Mouse (Mus musculus) neural tube, embryonic 12.5 days (tissue): ENCODE measurements at regions not wholly inside any gene's neighbourhood (a gene's known extent, or its start where the extent isn't known, plus 50 kb on each side); places are given as distances from the start of the nearest gene placed in this dataset.
A peak's percentile ranks its signal among the peaks of the same experiment; 100 is the strongest.

ENCODE experiments used
- ATAC-seq: fragments of 200-750 bp; cut with Nextera tagmentation; 2 replicates; pipeline ENCODE4 v1.8.0; 2017; ENCODE audit warnings: low read depth, mild to moderate bottlenecking, moderate TSS enrichment, moderate library complexity; ENCODE audit not compliant: low FRiP score
- H3K27ac ChIP-seq: fragments of 300-500 bp; sonication (generic); 2 replicates; pipeline ENCODE4 v1.5.1; 2016
- H3K27me3 ChIP-seq: fragments of 300-500 bp; sonication (generic); replicated peaks from 2 replicates; pipeline ENCODE4 v1.6.1; 2016; ENCODE audit warnings: mild to moderate bottlenecking
- H3K36me3 ChIP-seq: fragments of 300-500 bp; sonication (generic); 2 replicates; pipeline ENCODE4 v1.6.1; 2016; ENCODE audit warnings: mild to moderate bottlenecking
- H3K4me1 ChIP-seq: fragments of 300-500 bp; sonication (generic); 2 replicates; pipeline ENCODE4 v1.6.1; 2016
- H3K4me2 ChIP-seq: fragments of 300-500 bp; sonication (generic); replicated peaks from 2 replicates; pipeline ENCODE4 v1.6.1; 2016; ENCODE audit warnings: mild to moderate bottlenecking
- H3K4me3 ChIP-seq: fragments of 300-500 bp; sonication (generic); 2 replicates; pipeline ENCODE4 v1.5.1; 2016
- H3K9ac ChIP-seq: fragments of 300-500 bp; sonication (generic); 2 replicates; pipeline ENCODE4 v1.6.1; 2016; ENCODE audit warnings: mild to moderate bottlenecking
- H3K9me3 ChIP-seq: fragments of 300-500 bp; sonication (generic); 2 replicates; pipeline ENCODE4 v1.6.1; 2016; ENCODE audit warnings: mild to moderate bottlenecking
- WGBS: fragments of 180-500 bp; shearing (Covaris S2); methylation state at CpG from one replicate; pipeline ENCODE4 v1.1.7; 2016; 5-methylcytosine and 5-hydroxymethylcytosine counted together

DNA sequence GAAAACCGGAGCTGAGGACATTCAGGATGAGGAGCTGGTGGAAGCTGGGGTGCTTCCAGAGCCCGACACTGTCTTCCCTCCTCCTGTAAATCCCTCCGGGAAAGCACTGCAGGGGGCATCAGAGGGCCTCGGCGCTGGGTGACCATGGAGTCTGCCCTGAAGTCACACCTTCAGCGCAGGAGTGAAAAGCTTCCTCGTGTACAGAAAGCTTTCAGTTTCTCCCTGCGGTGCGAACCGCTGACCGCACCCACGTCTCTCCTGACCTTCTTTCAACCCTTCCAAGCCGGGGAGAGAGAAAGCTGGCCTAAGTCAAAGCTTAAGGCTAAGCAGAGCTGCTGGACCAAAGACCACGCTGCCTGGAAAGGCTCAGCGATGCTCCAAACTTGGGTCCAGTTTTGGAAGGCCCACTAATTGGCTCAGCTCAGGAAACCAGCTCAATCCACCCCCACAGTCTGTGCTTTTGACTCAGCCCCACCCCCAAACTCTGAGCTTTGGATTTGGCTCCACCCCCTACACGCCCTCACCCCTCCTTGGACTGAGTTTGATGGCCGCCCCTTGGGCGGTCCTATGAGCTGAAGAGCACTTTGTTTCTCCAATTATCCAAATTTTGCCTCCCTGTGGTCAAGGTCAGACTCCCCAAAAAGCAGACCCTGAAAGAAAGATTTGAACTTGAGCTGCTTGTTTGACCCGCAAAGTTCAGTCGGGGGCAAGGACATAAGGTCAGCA is 97.0 kb upstream of the Rpl38 start:
- peaks cover 22% of the 10 kb centered on the region for H3K4me1 ChIP-seq
- H3K27me3 ChIP-seq = no peaks in the 10 kb centered on the region
- no peak for ATAC-seq
- no peak overlapping the region for H3K9ac ChIP-seq
- H3K4me3 ChIP-seq = no peak overlapping the region
- H3K36me3 ChIP-seq = no peaks in the 10 kb centered on the region
- peaks cover 16% of the 10 kb centered on the region; the same call in 1 of the 2 replicates for H3K9me3 ChIP-seq
- no peak overlapping the region for H3K27ac ChIP-seq
- H3K4me2 ChIP-seq = no peak overlapping the region
- WGBS = 42% methylated on average over 20 of the region's 20 CpGs

DNA sequence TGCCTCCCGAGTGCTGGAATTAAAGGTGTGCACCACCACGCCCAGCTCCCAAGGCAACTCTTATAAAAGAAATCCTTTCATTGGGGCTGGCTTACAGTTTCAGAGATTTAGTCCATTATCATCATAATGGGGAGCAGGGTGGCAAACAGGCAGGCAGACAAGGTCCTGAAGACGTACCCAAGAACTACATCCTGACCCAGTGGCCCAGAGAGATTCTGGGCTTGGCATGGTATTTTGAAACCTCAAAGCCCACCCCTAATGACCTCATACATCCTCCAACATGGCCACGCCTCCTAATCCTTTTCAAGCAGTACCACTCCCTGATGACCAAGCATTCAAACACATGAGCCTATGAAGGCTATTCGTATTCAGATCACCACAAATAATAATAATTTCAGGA is 98.2 kb upstream of the Rpl38 start:
- H3K4me2 ChIP-seq = no peak overlapping the region
- 94% methylated on average over 5 of the region's 5 CpGs for WGBS
- no peak for ATAC-seq

DNA sequence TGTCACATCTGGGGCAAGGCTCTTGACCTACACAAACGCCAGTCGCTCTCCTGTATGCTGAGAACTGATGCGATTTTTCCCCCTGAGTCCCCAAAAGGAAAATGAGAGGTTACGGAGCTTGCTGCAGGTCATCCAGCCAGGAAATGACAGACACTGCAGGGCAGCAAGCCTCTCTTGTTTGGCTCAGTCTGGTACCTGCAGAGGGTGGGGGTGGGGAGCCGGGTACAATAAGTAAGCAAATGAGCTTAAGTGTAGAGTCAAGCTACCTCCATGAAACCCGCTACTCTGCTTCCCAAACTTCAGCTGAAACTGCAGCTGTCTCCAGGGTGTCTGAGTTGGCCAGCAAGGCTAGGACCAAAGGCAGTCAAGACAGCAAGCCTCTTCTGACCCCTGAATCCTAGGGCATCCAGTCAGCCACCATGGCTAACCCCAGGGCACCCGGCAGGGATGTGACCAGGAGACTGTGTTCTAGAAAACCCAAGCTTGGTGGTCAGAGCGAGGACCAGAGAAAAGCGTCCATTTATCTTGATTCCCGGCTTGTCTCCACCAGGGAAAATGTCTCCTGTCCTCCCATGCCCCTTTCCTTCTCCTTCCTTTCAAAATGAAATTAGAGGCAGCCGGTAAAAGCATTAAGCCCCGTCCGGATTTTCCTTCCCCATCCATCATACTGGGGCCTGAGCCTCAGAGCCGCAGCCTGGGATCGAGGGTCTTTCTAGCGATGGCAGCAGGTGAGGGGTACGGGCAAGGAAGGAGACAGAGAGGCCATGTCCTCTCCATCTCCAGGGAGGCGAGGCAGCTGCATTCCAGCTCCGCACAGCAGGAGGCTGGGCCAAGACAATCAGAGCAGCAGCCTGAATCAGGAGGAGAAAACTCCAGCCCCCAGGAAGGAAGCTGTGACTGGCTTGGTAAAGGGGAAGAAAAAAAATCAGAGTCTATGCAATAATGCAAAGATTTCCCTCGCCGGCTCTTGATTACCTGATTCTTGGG is 100.2 kb upstream of the Rpl38 start:
- no peaks in the 10 kb centered on the region for H3K36me3 ChIP-seq
- H3K4me3 ChIP-seq = no peak overlapping the region
- no peak overlapping the region for H3K9ac ChIP-seq
- peaks cover 22% of the 10 kb centered on the region for H3K4me1 ChIP-seq
- peaks cover 11% of the 10 kb centered on the region; the same call in 1 of the 2 replicates for H3K9me3 ChIP-seq
- H3K27ac ChIP-seq = no peak overlapping the region
- no peaks in the 10 kb centered on the region for H3K27me3 ChIP-seq
- WGBS = 6% methylated on average over 21 of the region's 21 CpGs
- ATAC-seq = no peak
- peak overlapping the region; percentile 24 for H3K4me2 ChIP-seq

More for the DNA sequence above, 98.2 kb upstream of the Rpl38 start:
- Histone ChIP-seq H3K27ac (no peak overlapping the region), H3K9ac (no peak overlapping the region), H3K9me3 (peaks cover 7% of the 10 kb centered on the region; the same call in 1 of the 2 replicates), H3K36me3 (no peaks in the 10 kb centered on the region), H3K4me1 (peaks cover 22% of the 10 kb centered on the region), H3K27me3 (no peaks in the 10 kb centered on the region), H3K4me3 (no peak overlapping the region)

DNA sequence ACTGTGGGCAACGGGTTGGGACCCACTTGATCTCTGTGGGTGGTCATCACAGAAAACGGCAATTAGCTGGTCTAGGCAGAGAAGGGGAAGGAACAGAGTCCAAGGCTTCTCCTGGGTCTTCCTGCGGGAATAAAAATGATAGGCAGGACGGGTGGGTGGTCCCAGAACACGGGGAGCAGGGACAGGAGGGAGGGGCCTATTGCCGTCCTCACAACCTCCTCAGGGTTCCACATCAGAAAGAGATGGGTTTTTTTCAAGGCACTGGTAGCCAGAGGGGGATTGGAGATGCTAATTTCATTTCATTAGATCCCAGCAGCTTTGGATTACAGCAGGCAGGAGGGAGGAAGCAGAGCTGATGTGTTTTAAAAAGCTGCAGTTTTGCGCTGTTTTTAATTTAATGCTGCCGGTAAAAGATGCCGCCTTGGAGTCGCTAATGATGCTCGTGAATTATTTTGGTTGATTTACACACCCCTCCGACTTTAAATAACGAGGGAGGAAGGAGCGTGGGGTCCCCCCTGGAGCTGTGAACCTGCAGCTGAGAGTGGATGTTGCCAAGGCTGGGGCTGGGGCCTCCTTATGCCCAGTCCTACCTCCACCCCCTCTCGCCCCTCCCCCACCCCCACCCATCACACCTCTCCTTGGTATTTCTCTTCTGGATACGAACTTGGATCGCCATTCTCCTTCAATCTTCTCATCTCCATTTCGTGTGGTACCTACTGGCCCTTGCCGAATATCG is 101.1 kb upstream of the Rpl38 start:
- no peak overlapping the region for H3K4me3 ChIP-seq
- H3K36me3 ChIP-seq = no peaks in the 10 kb centered on the region
- peak overlapping the region; percentile 24 for H3K4me2 ChIP-seq
- H3K27ac ChIP-seq = no peak overlapping the region
- H3K4me1 ChIP-seq = peaks cover 22% of the 10 kb centered on the region
- H3K9ac ChIP-seq = no peak overlapping the region
- 8% methylated on average over 20 of the region's 20 CpGs for WGBS
- peaks cover 11% of the 10 kb centered on the region; the same call in 1 of the 2 replicates for H3K9me3 ChIP-seq
- peak; percentile 56; the same call in 1 of the 2 replicates for ATAC-seq
- no peaks in the 10 kb centered on the region for H3K27me3 ChIP-seq

DNA sequence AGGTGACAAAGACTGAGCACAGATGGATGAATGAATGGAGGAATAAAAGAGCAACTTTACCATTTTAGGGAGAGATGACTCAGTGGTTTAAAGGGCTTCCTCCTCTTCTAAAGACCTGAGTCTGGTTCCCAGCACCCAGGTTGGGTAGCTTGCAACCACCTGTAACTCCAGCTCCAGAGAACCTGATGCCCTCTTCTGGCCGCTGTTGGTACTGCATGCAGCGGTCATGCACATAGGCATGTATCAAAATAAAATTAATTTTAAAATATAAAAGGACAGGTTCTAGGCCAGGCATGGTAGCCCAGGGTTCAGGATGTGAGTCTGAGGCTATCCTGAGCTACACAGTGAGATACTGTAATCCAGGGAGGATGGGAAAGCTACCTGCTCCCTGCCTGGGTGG is 103.4 kb upstream of the Rpl38 start:
- no peak for ATAC-seq
- no peak overlapping the region for H3K4me3 ChIP-seq
- no peak overlapping the region for H3K9ac ChIP-seq
- WGBS = 93% methylated on average over 2 of the region's 2 CpGs
- no peak overlapping the region for H3K4me2 ChIP-seq
- H3K27ac ChIP-seq = no peak overlapping the region
- H3K9me3 ChIP-seq = peaks cover 6% of the 10 kb centered on the region; the same call in 1 of the 2 replicates
- H3K36me3 ChIP-seq = no peaks in the 10 kb centered on the region
- H3K4me1 ChIP-seq = peaks cover 24% of the 10 kb centered on the region
- no peaks in the 10 kb centered on the region for H3K27me3 ChIP-seq

DNA sequence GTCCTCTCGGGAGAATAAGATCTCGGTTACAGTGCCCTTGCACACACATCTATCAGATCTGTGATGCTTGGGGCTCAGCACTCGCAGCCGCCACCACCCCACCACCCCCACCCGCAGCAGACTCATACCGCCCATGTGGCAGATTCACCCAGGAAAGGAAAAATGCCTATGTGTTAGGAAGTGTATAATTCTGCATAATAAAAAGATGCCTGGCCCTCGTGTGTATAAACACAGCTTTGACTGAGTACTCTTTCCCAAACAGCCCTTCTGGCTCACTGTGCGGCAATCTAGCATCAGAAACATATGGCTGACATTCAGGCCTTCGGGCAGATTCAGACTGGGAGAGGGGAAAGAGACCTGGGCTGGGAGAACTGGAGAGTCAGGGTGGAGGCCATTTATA is 105.2 kb upstream of the Rpl38 start:
- Histone ChIP-seq H3K4me1 (peaks cover 22% of the 10 kb centered on the region), H3K9ac (no peak overlapping the region), H3K9me3 (peaks cover 6% of the 10 kb centered on the region; the same call in 1 of the 2 replicates), H3K27ac (no peak overlapping the region), H3K27me3 (no peaks in the 10 kb centered on the region), H3K4me3 (no peak overlapping the region), H3K4me2 (no peak overlapping the region), H3K36me3 (no peaks in the 10 kb centered on the region)
- no peak for ATAC-seq
- WGBS = 79% methylated on average over 9 of the region's 9 CpGs

DNA sequence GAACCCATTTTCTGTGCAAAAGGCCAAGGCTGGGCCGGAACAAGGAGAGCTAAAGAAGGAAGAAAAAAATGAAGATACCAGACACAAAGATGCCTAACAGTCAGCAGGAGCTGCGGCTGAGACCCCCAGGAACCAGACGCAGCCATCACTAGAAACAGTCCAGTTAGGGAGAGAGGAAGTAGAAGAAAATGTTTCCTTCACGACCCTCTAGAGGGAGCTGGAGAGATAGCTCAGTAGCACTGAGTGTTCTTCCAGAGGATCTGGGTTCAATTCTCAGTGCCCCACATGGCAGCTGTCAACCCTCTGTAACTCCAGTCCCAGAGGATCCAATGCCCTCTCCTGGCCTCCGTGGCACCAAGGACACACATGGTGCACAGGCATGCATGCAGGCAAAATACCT is 113.7 kb upstream of the Rpl38 start:
- no peaks in the 10 kb centered on the region for H3K36me3 ChIP-seq
- no peak overlapping the region for H3K27ac ChIP-seq
- ATAC-seq = no peak

DNA sequence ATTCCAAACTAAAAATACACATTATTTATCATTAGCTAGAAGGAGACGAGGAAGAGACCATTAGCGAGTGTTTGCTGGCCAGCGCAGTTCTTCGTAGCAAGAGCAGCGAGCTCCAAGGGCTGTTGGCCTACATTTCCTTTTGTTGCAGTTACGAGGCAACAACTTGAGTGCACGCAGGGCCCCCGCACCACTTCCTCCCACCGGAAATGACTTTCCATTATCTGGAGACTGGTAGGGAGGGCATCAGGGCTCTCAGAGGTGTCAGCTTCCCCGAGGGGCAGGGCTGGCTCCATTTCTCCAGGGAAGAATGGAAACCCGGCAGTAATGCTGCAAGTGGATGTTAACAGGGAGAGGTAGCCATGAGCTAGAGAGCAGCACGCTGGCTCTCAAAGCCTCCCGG is 114.3 kb upstream of the Rpl38 start:
- Histone ChIP-seq H3K27me3 (0 out of 2 replicates have a peak, but pooled peaks cover 4% of the 10 kb centered on the region), H3K4me3 (no peak overlapping the region), H3K36me3 (no peaks in the 10 kb centered on the region), H3K27ac (no peak overlapping the region), H3K9me3 (no peaks in the 10 kb centered on the region), H3K4me1 (peaks cover 5% of the 10 kb centered on the region), H3K9ac (no peak overlapping the region), H3K4me2 (0 out of 2 replicates have a peak overlapping the region, but pooled peaks have one; percentile 5)
- WGBS = 39% methylated on average over 13 of the region's 13 CpGs
- ATAC-seq = no peak

More for the DNA sequence above, 113.7 kb upstream of the Rpl38 start:
- Histone ChIP-seq H3K4me3 (no peak overlapping the region), H3K4me1 (peaks cover 5% of the 10 kb centered on the region), H3K9ac (no peak overlapping the region), H3K4me2 (no peak overlapping the region), H3K27me3 (0 out of 2 replicates have a peak, but pooled peaks cover 4% of the 10 kb centered on the region), H3K9me3 (no peaks in the 10 kb centered on the region)
- 66% methylated on average over 5 of the region's 5 CpGs for WGBS

DNA sequence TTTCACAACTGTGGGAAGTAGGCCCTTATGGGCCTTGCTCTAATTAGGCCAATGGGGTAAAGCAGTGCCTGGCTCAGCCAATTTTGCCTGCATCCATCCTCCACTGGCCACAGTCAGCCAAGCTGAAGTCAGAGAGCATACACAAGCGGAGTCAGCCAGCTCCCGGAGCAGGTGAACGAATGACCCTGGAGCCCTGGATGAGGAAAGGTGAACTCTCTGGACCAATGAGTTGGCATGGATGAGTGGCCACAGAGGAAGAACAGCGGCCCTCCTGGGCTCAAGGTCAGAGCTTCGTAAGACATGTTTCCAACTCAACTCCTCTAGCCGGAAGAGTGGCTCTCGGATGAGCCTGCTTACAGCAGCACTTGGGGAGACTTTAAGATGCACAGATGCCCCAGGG is 116.1 kb upstream of the Rpl38 start:
- Histone ChIP-seq H3K9me3 (no peaks in the 10 kb centered on the region), H3K9ac (no peak overlapping the region), H3K4me3 (no peak overlapping the region), H3K36me3 (no peaks in the 10 kb centered on the region), H3K27me3 (0 out of 2 replicates have a peak, but pooled peaks cover 4% of the 10 kb centered on the region), H3K4me2 (no peak overlapping the region), H3K27ac (no peak overlapping the region), H3K4me1 (peaks cover 5% of the 10 kb centered on the region)
- 93% methylated on average over 7 of the region's 7 CpGs for WGBS
- ATAC-seq = no peak

DNA sequence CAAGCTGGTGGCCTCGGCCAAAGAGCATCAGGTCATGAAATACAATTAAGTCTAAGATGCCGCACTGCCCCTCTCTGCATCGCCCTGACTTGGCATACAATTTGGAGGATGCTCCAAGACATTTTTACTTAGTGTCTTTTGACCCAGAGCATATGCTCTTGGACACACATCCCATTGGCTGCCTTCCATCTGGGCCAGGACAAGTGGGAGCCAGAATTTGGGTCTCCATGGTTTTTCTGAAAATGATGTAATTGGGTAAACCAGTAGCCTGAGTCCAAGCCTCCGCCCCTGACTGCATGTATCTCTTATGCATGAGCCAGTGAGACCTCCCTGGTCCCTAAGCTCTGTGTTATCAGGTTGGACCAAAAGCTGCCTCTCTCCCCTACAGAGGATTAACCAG is 117.1 kb upstream of the Rpl38 start:
- no peaks in the 10 kb centered on the region for H3K9me3 ChIP-seq
- peaks cover 5% of the 10 kb centered on the region for H3K4me1 ChIP-seq
- 92% methylated on average over 4 of the region's 4 CpGs for WGBS
- no peaks in the 10 kb centered on the region for H3K36me3 ChIP-seq
- ATAC-seq = no peak
- no peak overlapping the region for H3K9ac ChIP-seq
- no peak overlapping the region for H3K4me3 ChIP-seq
- H3K27ac ChIP-seq = no peak overlapping the region
- 0 out of 2 replicates have a peak, but pooled peaks cover 4% of the 10 kb centered on the region for H3K27me3 ChIP-seq
- no peak overlapping the region for H3K4me2 ChIP-seq

DNA sequence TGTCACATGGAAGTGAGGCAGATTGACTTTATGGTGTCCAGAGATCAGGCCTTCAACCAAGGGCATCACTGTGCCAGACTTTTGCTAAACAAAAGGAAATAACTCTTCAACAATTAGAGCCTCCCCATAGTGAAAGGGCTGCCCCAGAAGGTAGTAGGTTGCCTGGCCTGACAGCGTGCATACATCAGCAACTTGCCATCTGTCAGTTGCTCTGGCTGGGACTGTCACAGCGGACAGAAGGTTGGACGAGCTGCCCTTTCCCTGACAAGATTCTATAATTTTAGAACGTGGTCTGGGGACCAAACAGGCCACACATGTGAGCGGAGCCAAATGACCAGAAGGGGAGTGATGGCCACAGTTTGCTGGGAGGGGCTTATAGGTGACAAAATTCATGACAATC is 119.7 kb upstream of the Rpl38 start:
- no peak for ATAC-seq
- WGBS = 65% methylated on average over 5 of the region's 5 CpGs
- no peak overlapping the region for H3K27ac ChIP-seq
- no peak overlapping the region for H3K4me3 ChIP-seq
- no peaks in the 10 kb centered on the region; the same call in 1 of the 2 replicates for H3K4me1 ChIP-seq
- no peak overlapping the region for H3K4me2 ChIP-seq
- H3K36me3 ChIP-seq = no peaks in the 10 kb centered on the region
- H3K9me3 ChIP-seq = no peaks in the 10 kb centered on the region
- H3K27me3 ChIP-seq = no peaks in the 10 kb centered on the region
- H3K9ac ChIP-seq = no peak overlapping the region
